Mouse (Mus musculus): ENCODE results near the gene Rnf220.

GRCm38 (mm10) chr4:117438064-117438463 lies 58.8 kb downstream of the Rnf220 start:
- no peak for TF ChIP-seq CTCF (IDR thresholded peaks at IDR 0.05; ENCODE audit: low read depth)
- no peak for TF ChIP-seq EP300 (IDR thresholded peaks at IDR 0.05; ENCODE audit: low read depth)
